Mouse (Mus musculus): ENCODE measurements at regions not wholly inside any gene's neighbourhood (a gene's known extent, or its start where the extent isn't known, plus 50 kb on each side); places are given as distances from the start of the nearest gene placed in this dataset.
"Not testable (repeated sequence)": the region's sequence is repeated elsewhere in the genome, so short reads cannot be mapped to it uniquely, and the experiment has no call there.

DNA sequence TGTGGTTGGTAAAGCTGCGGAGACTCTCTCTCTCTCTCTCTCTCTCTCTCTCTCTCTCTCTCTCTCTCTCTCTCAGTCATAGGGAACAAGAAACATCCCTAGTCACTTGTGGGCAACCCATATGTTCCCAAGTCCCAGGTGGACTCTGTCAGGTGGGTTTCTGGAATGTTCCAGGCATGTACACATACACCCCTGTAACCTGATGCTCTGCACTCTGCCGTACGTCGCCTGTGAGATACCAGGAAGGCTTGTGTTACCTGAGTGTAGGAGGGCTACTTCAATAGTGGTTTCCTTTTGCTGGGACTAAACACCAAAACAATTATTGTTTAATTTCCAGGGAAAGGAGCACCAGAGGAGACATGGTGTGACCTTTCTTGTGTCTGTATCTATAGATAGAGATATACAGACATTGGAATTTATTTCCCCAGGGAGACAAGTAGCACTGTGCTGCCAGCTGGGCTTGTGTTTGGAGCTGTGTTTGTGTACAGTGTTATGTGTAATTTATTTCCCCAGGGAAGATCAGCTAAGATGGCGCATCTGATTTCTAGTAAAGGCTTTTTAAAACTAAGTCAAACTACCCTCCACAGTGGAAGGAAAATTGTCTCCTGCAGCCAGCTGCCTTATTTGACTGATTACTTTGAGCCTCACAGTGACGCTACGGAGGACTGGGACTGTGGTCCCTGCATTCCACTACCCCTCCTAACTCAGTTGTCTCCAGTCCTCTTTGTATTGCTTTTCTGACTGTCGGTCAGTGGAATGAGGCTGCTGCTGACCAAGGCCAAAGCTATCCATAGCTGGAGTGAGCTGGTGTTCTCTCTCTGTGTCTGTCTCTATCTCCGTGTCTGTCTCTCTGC lies 454.4 kb upstream of the Fam160b2 start:
- 59% methylated on average over 9 of the region's 9 CpGs for WGBS (ENCODE audit: insufficient replicate concordance)
- Histone ChIP-seq H3K36me3 (replicated peaks; ENCODE audit: control insufficient read depth, insufficient read depth, low read depth) (no peaks in the 10 kb centered on the region), H3K4me1 (replicated peaks; ENCODE audit: control insufficient read depth in 2 of 2, insufficient read depth in 2 of 2, low read length in 1 of 2) (no peaks in the 10 kb centered on the region), H3K9ac (replicated peaks) (no peak overlapping the region), H3K27me3 (ENCODE audit: control insufficient read depth, insufficient read depth, low read length) (no peaks in the 10 kb centered on the region), H3K4me3 (ENCODE audit: insufficient read depth in 1 of 2, low read depth in 2 of 2, low read length in 2 of 2) (no peak overlapping the region), H3K27ac (no peak overlapping the region), H3K9me3 (ENCODE audit: control insufficient read depth, low read length) (no peaks in the 10 kb centered on the region), H3K4me2 (ENCODE audit: low read depth) (no peak overlapping the region)
- ATAC-seq (ENCODE audit: insufficient read depth) (no peak), DNase-seq (ENCODE audit: low read depth in 3 of 3, low spot score in 3 of 3) (no peak)
- TF ChIP-seq EP300 (IDR thresholded peaks at IDR 0.05; ENCODE audit: low read depth) (no peak), CTCF (IDR thresholded peaks at IDR 0.05; ENCODE audit: low read depth) (no peak)

DNA sequence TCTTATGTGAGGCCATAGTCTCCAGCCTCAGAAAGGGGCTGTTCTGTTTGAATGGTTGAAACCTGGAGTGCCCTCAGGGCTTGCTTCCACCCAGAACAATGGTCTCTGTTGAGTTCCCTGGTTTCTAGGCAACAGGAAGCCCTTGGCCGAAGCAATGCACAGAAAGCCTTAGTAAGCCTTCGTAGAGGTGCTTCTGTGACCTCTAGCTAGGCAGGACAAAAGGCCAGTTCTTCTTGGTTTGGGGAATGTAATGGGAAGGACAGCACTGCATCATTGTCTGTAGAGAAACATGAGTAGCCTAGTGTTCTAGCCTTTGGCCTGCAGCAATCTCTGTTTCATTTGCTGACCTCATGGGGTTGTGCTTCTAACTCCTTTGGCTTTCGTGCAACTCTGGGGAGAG lies 447.5 kb upstream of the Fam160b2 start:
- H3K4me1 ChIP-seq (replicated peaks; ENCODE audit: control insufficient read depth in 2 of 2, insufficient read depth in 2 of 2, low read length in 1 of 2), result no peaks in the 10 kb centered on the region

DNA sequence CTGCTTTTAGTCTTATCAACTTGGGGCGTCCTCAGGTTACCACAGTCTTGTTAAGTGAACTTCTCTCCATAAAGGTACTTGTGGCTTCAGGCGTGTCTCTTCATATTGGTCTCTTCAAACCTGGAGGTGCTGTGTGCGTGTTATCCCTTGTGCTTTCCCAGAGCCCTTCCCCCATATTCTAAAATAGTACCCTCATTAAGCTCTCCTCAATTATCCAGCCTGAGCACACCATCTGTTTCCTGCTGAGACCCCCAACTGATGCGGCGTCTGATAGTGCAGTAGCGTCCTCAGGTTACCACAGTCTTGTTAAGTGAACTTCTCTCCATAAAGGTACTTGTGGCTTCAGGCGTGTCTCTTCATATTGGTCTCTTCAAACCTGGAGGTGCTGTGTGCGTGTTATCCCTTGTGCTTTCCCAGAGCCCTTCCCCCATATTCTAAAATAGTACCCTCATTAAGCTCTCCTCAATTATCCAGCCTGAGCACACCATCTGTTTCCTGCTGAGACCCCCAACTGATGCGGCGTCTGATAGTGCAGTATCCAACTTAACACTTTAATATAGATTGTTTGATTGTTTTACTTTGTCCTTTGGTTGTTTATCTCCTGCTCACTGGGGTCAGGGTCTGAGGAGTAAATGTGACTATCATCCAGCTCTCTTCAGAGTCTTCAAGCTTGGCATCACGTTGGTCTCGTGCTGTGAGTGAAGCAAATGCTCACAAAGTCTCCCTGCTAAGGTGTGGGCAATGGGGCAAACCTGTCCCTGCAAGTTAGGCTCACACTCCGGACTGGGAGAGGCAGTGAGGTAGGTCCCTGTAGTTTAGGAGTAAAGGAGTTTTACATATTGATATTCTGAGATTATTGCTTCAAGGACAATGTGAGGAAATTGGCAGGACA lies 444.5 kb upstream of the Fam160b2 start:
- DNase-seq (ENCODE audit: low read depth in 3 of 3, low spot score in 3 of 3); ATAC-seq (ENCODE audit: insufficient read depth); H3K4me2 ChIP-seq (ENCODE audit: low read depth); H3K27ac ChIP-seq; H3K9me3 ChIP-seq (ENCODE audit: control insufficient read depth, low read length); H3K4me3 ChIP-seq (ENCODE audit: insufficient read depth in 1 of 2, low read depth in 2 of 2, low read length in 2 of 2); H3K9ac ChIP-seq (replicated peaks); H3K36me3 ChIP-seq (replicated peaks; ENCODE audit: control insufficient read depth, insufficient read depth, low read depth); H3K27me3 ChIP-seq (ENCODE audit: control insufficient read depth, insufficient read depth, low read length); H3K4me1 ChIP-seq (replicated peaks; ENCODE audit: control insufficient read depth in 2 of 2, insufficient read depth in 2 of 2, low read length in 1 of 2): not testable (repeated sequence)
- WGBS (ENCODE audit: insufficient replicate concordance), result 4% methylated on average over 11 of the region's 13 CpGs

More for the DNA sequence above, 447.5 kb upstream of the Fam160b2 start:
- TF ChIP-seq EP300 (IDR thresholded peaks at IDR 0.05; ENCODE audit: low read depth), result no peak
- no peak for TF ChIP-seq CTCF (IDR thresholded peaks at IDR 0.05; ENCODE audit: low read depth)
- H3K9ac ChIP-seq (replicated peaks), result no peak overlapping the region
- no peak overlapping the region for H3K27ac ChIP-seq
- no peaks in the 10 kb centered on the region for H3K36me3 ChIP-seq (replicated peaks; ENCODE audit: control insufficient read depth, insufficient read depth, low read depth)
- H3K4me3 ChIP-seq (ENCODE audit: insufficient read depth in 1 of 2, low read depth in 2 of 2, low read length in 2 of 2), result no peak overlapping the region
- ATAC-seq (ENCODE audit: insufficient read depth) (no peak), DNase-seq (ENCODE audit: low read depth in 3 of 3, low spot score in 3 of 3) (no peak)
- H3K27me3 ChIP-seq (ENCODE audit: control insufficient read depth, insufficient read depth, low read length), result no peaks in the 10 kb centered on the region
- WGBS (ENCODE audit: insufficient replicate concordance), result 41% methylated on average over 3 of the region's 3 CpGs
- no peak overlapping the region for H3K4me2 ChIP-seq (ENCODE audit: low read depth)
- H3K9me3 ChIP-seq (ENCODE audit: control insufficient read depth, low read length), result no peaks in the 10 kb centered on the region

DNA sequence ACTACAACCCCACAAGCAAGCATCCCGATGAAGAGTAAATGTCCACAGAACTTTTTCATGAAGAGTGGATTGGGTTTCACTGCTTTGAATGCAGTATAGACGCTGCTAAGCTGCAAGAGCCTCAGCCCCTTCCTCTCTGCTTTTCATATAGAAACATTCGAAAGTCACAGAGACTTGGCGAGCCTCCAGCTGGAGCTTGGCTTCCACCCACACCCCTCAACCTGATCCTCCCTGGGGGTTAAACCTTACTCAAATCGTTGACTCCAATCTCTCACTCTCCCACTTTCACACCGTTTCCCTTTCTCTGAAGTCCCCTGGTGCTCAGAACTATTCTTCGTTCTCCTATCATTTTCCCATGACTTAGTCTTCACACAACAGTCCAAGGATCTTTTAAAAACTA lies 437.0 kb upstream of the Fam160b2 start:
- Histone ChIP-seq H3K4me3 (ENCODE audit: insufficient read depth in 1 of 2, low read depth in 2 of 2, low read length in 2 of 2) (no peak overlapping the region), H3K9me3 (ENCODE audit: control insufficient read depth, low read length) (no peaks in the 10 kb centered on the region), H3K27me3 (ENCODE audit: control insufficient read depth, insufficient read depth, low read length) (no peaks in the 10 kb centered on the region), H3K27ac (no peak overlapping the region), H3K9ac (replicated peaks) (no peak overlapping the region), H3K4me2 (ENCODE audit: low read depth) (no peak overlapping the region), H3K36me3 (replicated peaks; ENCODE audit: control insufficient read depth, insufficient read depth, low read depth) (no peaks in the 10 kb centered on the region), H3K4me1 (replicated peaks; ENCODE audit: control insufficient read depth in 2 of 2, insufficient read depth in 2 of 2, low read length in 1 of 2) (no peaks in the 10 kb centered on the region)
- TF ChIP-seq CTCF (IDR thresholded peaks at IDR 0.05; ENCODE audit: low read depth), result no peak
- TF ChIP-seq EP300 (IDR thresholded peaks at IDR 0.05; ENCODE audit: low read depth), result no peak
- DNase-seq (ENCODE audit: low read depth in 3 of 3, low spot score in 3 of 3), result no peak
- ATAC-seq (ENCODE audit: insufficient read depth), result no peak
- 46% methylated on average over 7 of the region's 7 CpGs for WGBS (ENCODE audit: insufficient replicate concordance)

DNA sequence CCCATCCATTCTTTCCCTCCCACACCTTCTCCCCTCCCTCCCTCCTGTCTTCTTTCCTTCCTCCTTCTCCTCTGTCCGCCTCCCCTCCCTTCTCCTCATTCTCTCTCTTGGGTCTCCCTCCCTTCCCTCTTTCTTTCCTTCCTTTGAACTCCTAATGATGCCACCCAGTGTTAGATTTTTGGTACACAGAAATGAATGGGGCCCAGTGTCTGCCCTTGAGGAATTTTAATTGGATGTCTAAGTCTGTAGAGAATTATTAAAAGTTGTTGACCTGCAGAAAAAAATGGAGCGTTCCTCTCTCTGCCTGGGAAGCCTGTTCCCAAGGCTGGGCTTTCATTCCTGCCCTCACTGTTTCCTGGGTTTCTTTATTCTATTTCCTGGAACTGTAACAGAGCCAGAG lies 434.0 kb upstream of the Fam160b2 start:
- Histone ChIP-seq H3K4me3 (ENCODE audit: insufficient read depth in 1 of 2, low read depth in 2 of 2, low read length in 2 of 2) (no peak overlapping the region), H3K36me3 (replicated peaks; ENCODE audit: control insufficient read depth, insufficient read depth, low read depth) (no peaks in the 10 kb centered on the region), H3K27me3 (ENCODE audit: control insufficient read depth, insufficient read depth, low read length) (no peaks in the 10 kb centered on the region), H3K9ac (replicated peaks) (no peak overlapping the region), H3K9me3 (ENCODE audit: control insufficient read depth, low read length) (no peaks in the 10 kb centered on the region), H3K27ac (no peak overlapping the region), H3K4me2 (ENCODE audit: low read depth) (no peak overlapping the region), H3K4me1 (replicated peaks; ENCODE audit: control insufficient read depth in 2 of 2, insufficient read depth in 2 of 2, low read length in 1 of 2) (no peaks in the 10 kb centered on the region)
- no peak for TF ChIP-seq EP300 (IDR thresholded peaks at IDR 0.05; ENCODE audit: low read depth)
- no peak for TF ChIP-seq CTCF (IDR thresholded peaks at IDR 0.05; ENCODE audit: low read depth)
- 57% methylated on average over 2 of the region's 2 CpGs for whole genome bisulfite sequencing (ENCODE audit: insufficient replicate concordance)
- ATAC-seq (ENCODE audit: insufficient read depth), result no peak
- DNase-seq (ENCODE audit: low read depth in 3 of 3, low spot score in 3 of 3), result no peak
